Mouse (Mus musculus) gastrocnemius, postnatal 4 days (tissue): Measurements from ENCODE around the gene Slc7a14. TPM values are rescaled to one million over a fixed set of nuclear protein-coding genes. Genes with fewer than 3 reads are reported as not detected.

Experiments used
- DNase-seq, 2 experiments: peaks; one replicate each; pipeline ENCODE4 v3.0.0; 2021 to 2022; ENCODE audit warnings: low spot score in 2 of 2, mixed read lengths in 2 of 2
- total RNA-seq, 2 experiments: library from RNA; stranded (reverse); gene quantifications; 2 replicates each; pipeline ENCODE4 v1.2.3; 2021

Slc7a14 gene
- total RNA-seq, 2 experiments from 2014 or later: 0.05 to 0.10 TPM

- no peak for DNase-seq
Observed at GRCm38 (mm10) chr3:31212205-31213038, 97.8 kb downstream of the Slc7a14 start.

DNA sequence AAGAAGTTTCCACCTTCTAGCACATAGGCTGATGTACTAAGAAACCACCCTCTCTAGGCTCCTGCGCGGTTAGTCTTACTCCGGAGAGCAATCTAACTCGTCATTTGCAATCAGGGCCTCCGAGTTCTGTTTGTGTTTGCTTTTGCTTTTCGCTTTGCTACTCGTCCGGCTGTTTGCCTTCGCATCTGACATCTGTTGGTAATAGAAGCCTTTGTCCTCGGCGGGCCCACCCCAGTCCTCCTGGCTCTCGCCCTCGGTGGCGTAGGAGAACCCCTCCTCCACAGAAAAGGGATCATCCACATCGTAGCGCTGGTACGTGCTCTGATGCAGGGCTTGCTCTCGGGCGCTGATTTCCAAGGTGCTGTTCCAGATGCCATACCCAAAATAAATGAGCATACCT lies 101.2 kb downstream of the Slc7a14 start:
- DNase-seq: peak in 1 of 2 experiments; percentile 32

GRCm38 (mm10) chr3:31208458-31208994 lies 101.7 kb downstream of the Slc7a14 start:
- no peak for DNase-seq

GRCm38 (mm10) chr3:31208046-31208445 lies 102.1 kb downstream of the Slc7a14 start:
- DNase-seq: no peak

DNA sequence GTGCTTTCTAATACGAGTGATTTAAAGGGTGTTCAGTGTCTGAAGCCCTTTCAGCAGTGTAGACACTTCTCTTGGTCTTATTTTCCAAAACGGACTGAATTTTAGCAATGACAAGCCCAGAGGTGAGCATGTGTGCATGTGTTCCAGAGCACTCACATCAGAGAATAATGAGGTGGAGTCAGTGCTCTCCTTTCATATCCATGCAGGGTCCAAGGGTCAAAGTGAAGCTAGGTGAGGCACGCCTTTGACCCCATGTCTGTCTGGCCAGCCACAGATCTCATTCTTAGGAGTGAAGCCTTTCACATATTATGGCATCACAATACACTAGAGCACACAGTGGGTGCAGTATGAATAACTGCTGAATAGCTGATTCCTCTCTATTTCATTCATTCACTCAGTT lies 105.0 kb downstream of the Slc7a14 start:
- no peak for DNase-seq

GRCm38 (mm10) chr3:31203947-31204346 lies 106.2 kb downstream of the Slc7a14 start:
- DNase-seq: no peak

DNA sequence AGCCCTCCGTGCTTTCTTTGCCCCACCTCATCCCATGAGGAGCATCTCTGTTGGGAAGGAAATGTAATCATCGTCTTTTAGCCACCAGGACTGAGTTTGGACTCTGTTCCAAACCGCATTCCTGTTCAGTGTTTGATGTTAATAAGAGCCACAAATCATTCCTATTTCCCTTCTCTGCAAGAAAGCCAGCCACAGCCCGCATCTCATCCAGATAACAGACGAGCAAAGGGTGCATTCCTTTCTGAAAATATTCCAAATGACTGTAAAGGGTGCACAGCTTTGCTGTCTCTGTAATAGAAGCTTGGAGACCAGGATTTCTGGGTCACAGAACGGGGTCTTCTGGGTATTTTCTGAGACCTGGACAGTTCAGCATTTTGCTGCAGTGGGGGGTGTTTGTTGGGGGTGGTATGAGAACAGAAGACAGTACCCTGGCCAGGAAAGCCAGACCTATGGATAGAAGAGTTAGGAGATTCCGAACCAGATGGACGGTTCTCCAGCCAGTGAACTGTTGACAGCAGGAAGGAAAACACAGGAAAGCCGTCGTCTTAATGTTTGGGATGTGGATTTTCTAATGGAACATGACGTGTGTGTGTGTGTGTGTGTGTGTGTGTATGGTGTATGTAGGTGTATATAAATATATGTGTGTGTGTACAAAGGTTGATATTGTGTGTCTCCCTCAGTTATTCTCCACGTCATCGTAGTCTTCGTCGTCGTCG lies 110.9 kb downstream of the Slc7a14 start:
- no peak for DNase-seq

DNA sequence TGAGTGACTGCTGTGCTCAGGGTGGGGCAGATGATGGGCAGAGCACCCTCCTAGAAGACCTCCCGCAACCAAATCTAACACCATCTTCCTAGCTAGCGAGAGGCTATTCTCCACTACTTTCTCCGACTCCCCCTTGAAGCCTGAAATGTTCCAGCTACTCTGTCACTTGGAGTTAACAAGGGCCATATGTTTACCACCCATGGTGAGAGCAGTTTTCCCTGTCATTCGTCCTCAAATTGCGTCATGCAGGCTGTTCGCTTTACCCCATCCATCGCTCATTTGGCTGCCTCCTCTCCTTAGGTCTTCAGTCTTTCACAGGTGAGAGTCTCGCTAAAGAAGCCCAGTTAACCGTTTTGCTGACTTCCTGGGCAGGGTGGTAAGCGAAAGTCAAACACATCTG lies 118.8 kb downstream of the Slc7a14 start:
- no peak for DNase-seq

GRCm38 (mm10) chr3:31190342-31190741 lies 119.8 kb downstream of the Slc7a14 start:
- DNase-seq: no peak

GRCm38 (mm10) chr3:31166365-31166871 lies 143.8 kb downstream of the Slc7a14 start:
- DNase-seq: no peak

GRCm38 (mm10) chr3:31165803-31166202 lies 144.4 kb downstream of the Slc7a14 start:
- DNase-seq: no peak

DNA sequence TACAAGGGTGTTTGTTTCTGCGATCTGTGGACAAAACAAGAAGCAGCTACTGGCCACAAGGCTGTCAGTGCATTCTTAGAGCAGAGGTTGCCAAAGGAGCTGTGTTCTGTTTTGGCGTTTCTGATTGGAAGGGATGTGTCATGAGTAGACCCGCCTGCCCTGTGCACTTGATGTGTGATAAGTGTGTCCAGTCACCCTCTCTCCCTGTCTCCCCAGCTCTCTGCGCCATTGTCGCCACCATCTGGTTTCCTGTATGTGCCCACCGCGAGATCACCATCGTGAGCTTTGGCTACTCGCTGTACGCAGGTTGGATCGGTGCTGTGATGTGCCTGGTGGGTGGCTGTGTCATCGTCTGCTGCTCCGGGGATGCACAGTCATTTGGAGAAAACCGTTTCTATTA lies 147.3 kb downstream of the Slc7a14 start:
- no peak for DNase-seq

DNA sequence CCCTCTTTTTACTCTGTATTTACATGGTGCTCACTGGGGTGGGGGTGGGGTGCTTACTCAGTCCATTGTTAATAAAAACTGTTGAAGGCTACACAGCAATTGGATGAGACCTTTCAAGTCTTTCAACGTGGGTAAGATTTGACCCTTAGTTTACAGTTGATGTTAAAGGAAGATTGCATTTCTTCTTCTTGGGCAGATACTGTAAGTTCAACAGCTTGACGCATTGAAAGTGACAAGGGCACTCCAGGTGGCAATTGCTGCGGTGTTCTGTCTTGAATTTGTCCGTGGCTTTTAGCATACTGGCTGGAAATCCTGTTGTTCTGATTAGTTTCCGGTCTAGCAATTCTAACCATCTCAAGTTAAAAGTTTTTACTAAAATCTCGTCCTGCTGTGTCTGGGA lies 148.8 kb downstream of the Slc7a14 start:
- DNase-seq: no peak

- no peak for DNase-seq
Observed at GRCm38 (mm10) chr3:31160046-31160445, 150.1 kb downstream of the Slc7a14 start.

- DNase-seq: no peak
Observed at GRCm38 (mm10) chr3:31157776-31158175, 152.4 kb downstream of the Slc7a14 start.

GRCm38 (mm10) chr3:31156126-31156525 lies 154.1 kb downstream of the Slc7a14 start:
- no peak for DNase-seq

Other genes starting within 250 kb of the Slc7a14 start
- gene Skil, start 215.3 kb downstream of the Slc7a14 start, total RNA-seq: 10 to 100 TPM; 20.3 to 26.3 TPM
- gene Cldn11, start 160.5 kb downstream of the Slc7a14 start, total RNA-seq: 1 to 10 TPM; 1.5 to 1.6 TPM